Mouse (Mus musculus): ENCODE data around the gene Phldb1. TPM values are rescaled to one million over a fixed set of nuclear protein-coding genes. Genes with fewer than 3 reads are reported as not detected.
A peak's percentile ranks its signal among the peaks of the same experiment; 100 is the strongest.

Gene Phldb1
- polyA plus RNA-seq, 1 experiment from 2014 or later = 44.5 TPM

DNA sequence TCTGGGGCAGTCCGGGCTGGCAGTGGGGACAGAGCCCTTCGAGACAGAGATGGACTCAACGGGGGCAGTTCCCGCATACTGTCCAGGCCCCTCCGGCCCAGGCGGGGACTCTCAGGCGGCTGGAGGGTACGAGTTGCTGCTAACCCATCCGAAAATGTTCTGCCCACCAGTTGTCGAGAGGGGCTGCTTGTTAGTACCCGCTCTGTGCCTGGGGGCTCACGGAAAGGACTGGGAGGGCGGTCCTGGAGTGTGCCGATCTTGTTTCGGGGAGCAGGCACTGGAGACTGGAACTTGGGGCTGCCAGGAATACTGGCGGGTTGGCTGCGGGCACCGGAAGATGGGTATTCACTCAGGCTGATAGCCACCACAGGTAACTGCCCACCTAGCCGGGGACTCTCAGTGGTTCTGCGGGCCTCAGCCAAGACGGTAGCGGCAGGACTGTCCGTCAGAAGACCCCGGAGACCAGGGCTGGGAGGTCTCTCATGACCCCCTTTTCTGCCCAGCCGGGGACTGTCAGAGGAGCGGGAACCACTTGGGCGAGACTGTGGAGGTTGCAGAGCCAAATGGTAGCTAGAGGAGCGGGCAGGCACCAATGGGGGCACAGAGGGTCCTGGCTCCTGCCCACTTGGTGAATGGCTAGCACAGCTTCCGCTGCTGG lies 19.2 kb downstream of the Phldb1 start:
- no peak for ATAC-seq (ENCODE audit: low FRiP score)
- H3K27ac ChIP-seq = no peak overlapping the region
- H3K27me3 ChIP-seq = no peaks in the 10 kb centered on the region
- H3K9me3 ChIP-seq = no peaks in the 10 kb centered on the region
- peaks cover 43% of the 10 kb centered on the region for H3K4me1 ChIP-seq (replicated peaks)
- H3K36me3 ChIP-seq = peaks cover 74% of the 10 kb centered on the region
- H3K4me2 ChIP-seq = no peak overlapping the region
- 95% methylated on average over 29 of the region's 29 CpGs for WGBS
- H3K4me3 ChIP-seq = no peak overlapping the region
- H3K9ac ChIP-seq = no peak overlapping the region

DNA sequence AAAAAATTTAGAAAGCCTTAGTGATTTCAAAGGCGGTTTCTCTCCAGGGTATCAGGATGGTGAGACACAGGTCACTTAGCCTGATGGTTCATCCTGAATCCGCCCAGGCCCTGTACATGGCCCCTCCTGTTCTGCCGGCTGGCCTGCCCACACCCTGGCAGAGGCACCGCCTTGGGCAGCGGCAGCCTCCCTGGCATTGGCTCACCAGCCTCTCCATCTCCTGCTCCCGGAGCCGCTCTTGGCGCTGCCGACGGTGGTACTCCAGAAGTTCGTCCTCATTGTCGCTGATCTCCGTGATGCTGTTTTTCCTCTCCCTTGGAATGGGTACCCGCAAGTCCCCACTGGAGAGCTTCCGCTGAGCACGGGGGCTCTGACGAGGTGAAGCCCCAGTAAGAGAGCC lies 19.9 kb downstream of the Phldb1 start:
- H3K4me3 ChIP-seq = no peak overlapping the region
- H3K4me1 ChIP-seq (replicated peaks) = peaks cover 36% of the 10 kb centered on the region
- no peak overlapping the region for H3K9ac ChIP-seq
- no peaks in the 10 kb centered on the region for H3K27me3 ChIP-seq
- H3K4me2 ChIP-seq = no peak overlapping the region
- WGBS = 84% methylated on average over 17 of the region's 17 CpGs
- no peak overlapping the region for H3K27ac ChIP-seq
- H3K9me3 ChIP-seq = no peaks in the 10 kb centered on the region
- H3K36me3 ChIP-seq = peaks cover 81% of the 10 kb centered on the region
- ATAC-seq (ENCODE audit: low FRiP score) = no peak

DNA sequence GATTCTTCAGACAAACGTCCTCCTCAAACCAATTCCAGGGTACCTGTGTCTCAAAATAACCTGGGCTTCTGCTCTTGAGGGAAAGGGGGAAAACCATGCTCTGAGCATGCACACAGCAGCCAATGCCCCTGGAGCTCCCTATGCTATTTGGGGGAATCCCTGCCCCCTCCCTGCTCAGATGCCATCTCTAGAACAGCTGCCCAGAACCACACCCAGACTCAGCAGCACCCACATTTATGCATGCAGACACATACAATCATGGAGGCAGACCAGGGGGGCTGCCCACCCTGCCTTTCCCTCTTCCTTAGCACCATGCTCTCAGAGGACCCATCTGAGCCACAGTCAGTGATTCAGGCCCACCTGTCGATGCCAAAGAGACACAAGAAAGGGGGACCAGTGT lies 21.4 kb downstream of the Phldb1 start:
- peaks cover 30% of the 10 kb centered on the region for H3K4me1 ChIP-seq (replicated peaks)
- 85% methylated on average over 2 of the region's 2 CpGs for WGBS
- H3K4me3 ChIP-seq = no peak overlapping the region
- peaks cover 93% of the 10 kb centered on the region for H3K36me3 ChIP-seq
- H3K27ac ChIP-seq = no peak overlapping the region
- H3K4me2 ChIP-seq = no peak overlapping the region
- no peaks in the 10 kb centered on the region for H3K9me3 ChIP-seq
- H3K9ac ChIP-seq = peak overlapping the region; percentile 39; the same call in 1 of the 2 replicates
- ATAC-seq (ENCODE audit: low FRiP score) = no peak
- peaks cover 4% of the 10 kb centered on the region; the same call in 1 of the 2 replicates for H3K27me3 ChIP-seq

DNA sequence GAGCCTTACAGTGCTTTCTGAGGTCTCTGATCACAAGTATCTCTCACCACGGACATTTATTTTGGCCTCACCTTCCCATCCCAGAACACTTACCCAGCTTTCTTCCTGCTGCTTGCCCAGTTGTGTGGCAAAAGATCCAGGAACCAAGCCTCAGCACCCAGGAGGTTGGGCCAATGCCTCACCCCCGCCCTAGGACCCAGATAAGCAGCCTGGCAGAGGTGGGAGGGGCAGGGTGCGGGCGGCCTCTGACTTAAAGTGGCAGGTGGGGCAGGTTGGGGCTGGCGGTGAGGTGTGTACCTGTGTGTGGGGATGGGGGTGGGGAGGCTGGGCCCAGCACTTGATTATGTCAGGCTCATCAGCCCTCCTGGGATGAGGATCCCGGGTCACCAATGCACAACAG lies 21.9 kb downstream of the Phldb1 start:
- H3K4me1 ChIP-seq (replicated peaks) = peaks cover 30% of the 10 kb centered on the region
- no peak overlapping the region for H3K4me3 ChIP-seq
- H3K4me2 ChIP-seq = no peak overlapping the region
- H3K36me3 ChIP-seq = peaks cover 91% of the 10 kb centered on the region
- no peaks in the 10 kb centered on the region for H3K9me3 ChIP-seq
- H3K27ac ChIP-seq = no peak overlapping the region
- H3K27me3 ChIP-seq = peaks cover 4% of the 10 kb centered on the region; the same call in 1 of the 2 replicates
- ATAC-seq (ENCODE audit: low FRiP score) = no peak
- H3K9ac ChIP-seq = peak overlapping the region; percentile 39; the same call in 1 of the 2 replicates
- WGBS = 93% methylated on average over 6 of the region's 6 CpGs

DNA sequence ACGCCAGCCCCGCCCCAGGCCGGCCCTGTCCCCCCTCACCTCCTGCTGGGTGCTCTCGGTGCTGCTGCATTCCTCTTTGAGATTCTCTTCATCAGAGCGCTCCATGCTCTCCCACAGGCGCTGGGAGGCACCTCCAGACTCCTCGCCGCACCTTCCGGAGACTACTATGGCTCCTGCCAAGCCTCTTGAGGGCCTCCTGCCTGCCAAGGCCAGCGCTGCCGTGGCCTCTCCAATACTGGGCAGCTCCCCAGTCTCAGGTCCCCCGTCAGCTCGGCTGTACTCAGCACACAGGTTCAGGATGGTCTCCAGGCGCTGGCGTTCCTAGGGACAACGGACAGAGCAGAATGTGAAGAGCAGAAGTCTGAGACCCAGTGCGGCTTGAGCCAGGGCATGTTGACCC lies 23.4 kb downstream of the Phldb1 start:
- Histone ChIP-seq H3K4me3 (no peak overlapping the region), H3K4me1 (replicated peaks) (peaks cover 30% of the 10 kb centered on the region), H3K36me3 (peaks cover 89% of the 10 kb centered on the region), H3K4me2 (no peak overlapping the region), H3K27ac (no peak overlapping the region), H3K27me3 (peaks cover 4% of the 10 kb centered on the region; the same call in 1 of the 2 replicates), H3K9me3 (no peaks in the 10 kb centered on the region), H3K9ac (no peak overlapping the region)
- no peak for ATAC-seq (ENCODE audit: low FRiP score)
- WGBS = 75% methylated on average over 17 of the region's 17 CpGs

DNA sequence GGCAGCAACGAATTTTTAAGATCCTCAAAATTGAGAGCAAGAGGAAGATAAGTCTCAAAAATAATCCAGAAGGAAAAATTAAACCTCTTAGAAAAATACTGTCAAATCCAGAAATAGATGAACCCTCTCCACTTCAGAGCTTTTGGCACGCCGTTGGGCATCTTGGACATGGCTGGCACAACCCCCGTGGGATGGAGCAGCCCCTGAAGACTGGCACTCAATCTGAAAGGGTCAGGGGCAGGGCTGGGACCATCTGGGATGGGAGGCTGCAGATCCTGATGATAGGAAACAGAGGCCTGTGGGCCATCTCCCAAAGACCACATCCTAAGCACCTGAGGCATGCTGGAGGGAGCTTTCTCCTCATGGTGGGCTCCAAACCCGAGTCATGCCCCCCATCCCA lies 24.8 kb downstream of the Phldb1 start:
- Histone ChIP-seq H3K27me3 (peaks cover 4% of the 10 kb centered on the region; the same call in 1 of the 2 replicates), H3K9me3 (no peaks in the 10 kb centered on the region), H3K4me2 (no peak overlapping the region), H3K36me3 (peaks cover 89% of the 10 kb centered on the region), H3K9ac (0 out of 2 replicates have a peak overlapping the region, but pooled peaks have one; percentile 25), H3K4me1 (replicated peaks) (peaks cover 30% of the 10 kb centered on the region), H3K27ac (no peak overlapping the region), H3K4me3 (no peak overlapping the region)
- WGBS = 86% methylated on average over 5 of the region's 5 CpGs
- ATAC-seq (ENCODE audit: low FRiP score) = no peak

DNA sequence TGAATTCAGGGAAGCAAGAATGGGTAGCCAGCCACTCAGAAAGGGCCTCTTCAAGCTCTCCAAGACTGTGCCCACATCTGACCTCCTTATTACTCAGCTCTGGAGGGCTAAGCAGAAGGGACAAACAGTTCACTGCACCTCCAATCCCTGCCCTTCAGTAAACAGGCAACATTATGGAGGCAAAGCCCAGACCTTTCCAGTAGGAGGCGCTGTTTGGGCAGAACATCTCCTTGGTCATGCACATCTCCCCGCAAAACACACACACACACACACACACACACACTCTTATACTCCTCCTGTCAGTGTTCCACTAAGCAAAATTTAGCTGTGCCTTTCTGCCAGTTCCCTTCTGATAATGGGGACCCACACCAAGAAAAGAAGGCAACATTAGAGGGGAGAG lies 25.4 kb downstream of the Phldb1 start:
- Histone ChIP-seq H3K4me1 (replicated peaks) (peaks cover 30% of the 10 kb centered on the region), H3K4me2 (no peak overlapping the region), H3K27ac (no peak overlapping the region), H3K9ac (no peak overlapping the region), H3K9me3 (no peaks in the 10 kb centered on the region), H3K4me3 (no peak overlapping the region), H3K36me3 (peaks cover 89% of the 10 kb centered on the region), H3K27me3 (peaks cover 4% of the 10 kb centered on the region; the same call in 1 of the 2 replicates)
- ATAC-seq (ENCODE audit: low FRiP score) = no peak
- 39% methylated on average over 2 of the region's 2 CpGs for WGBS

DNA sequence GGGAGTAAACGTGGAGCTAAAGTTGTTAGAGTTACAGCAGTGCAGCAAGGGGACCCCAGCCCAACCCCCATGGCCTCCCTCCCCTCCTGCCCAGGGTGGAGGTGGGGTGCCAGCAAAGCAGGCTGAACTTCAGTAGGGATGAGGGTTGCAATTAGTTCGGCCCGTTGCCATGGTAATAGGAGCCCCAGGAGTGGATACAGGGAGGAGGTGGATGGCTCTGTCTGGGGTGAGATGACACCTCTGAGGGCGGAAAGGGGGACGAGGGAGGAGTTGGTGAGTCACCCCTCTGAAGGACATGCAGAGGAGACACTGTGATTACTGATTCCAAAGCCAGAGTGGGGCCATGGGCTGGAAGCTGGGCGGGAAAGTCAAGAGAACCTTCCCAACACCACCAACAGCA lies 26.1 kb downstream of the Phldb1 start:
- Histone ChIP-seq H3K9me3 (no peaks in the 10 kb centered on the region), H3K4me3 (peak overlapping the region; percentile 27; the same call in 1 of the 2 replicates), H3K4me1 (replicated peaks) (peaks cover 26% of the 10 kb centered on the region), H3K27ac (no peak overlapping the region; the same call in 1 of the 2 replicates), H3K27me3 (peaks cover 4% of the 10 kb centered on the region; the same call in 1 of the 2 replicates), H3K36me3 (peaks cover 89% of the 10 kb centered on the region), H3K9ac (peak overlapping the region; percentile 65; the same call in 1 of the 2 replicates), H3K4me2 (peak overlapping the region; percentile 55)
- no peak for ATAC-seq (ENCODE audit: low FRiP score)
- WGBS = 23% methylated on average over 6 of the region's 6 CpGs

- Histone ChIP-seq H3K9ac (peak overlapping the region; percentile 65), H3K9me3 (no peaks in the 10 kb centered on the region), H3K36me3 (peaks cover 90% of the 10 kb centered on the region), H3K4me3 (peak overlapping the region; percentile 27), H3K4me1 (replicated peaks) (peaks cover 23% of the 10 kb centered on the region), H3K27ac (no peak overlapping the region; the same call in 1 of the 2 replicates), H3K27me3 (peaks cover 4% of the 10 kb centered on the region; the same call in 1 of the 2 replicates), H3K4me2 (peak overlapping the region; percentile 55)
- 4% methylated on average over 24 of the region's 24 CpGs for WGBS
- peak; percentile 56 for ATAC-seq (ENCODE audit: low FRiP score)
Observed at GRCm38 (mm10) chr9:44708429-44708765, 26.6 kb downstream of the Phldb1 start.

DNA sequence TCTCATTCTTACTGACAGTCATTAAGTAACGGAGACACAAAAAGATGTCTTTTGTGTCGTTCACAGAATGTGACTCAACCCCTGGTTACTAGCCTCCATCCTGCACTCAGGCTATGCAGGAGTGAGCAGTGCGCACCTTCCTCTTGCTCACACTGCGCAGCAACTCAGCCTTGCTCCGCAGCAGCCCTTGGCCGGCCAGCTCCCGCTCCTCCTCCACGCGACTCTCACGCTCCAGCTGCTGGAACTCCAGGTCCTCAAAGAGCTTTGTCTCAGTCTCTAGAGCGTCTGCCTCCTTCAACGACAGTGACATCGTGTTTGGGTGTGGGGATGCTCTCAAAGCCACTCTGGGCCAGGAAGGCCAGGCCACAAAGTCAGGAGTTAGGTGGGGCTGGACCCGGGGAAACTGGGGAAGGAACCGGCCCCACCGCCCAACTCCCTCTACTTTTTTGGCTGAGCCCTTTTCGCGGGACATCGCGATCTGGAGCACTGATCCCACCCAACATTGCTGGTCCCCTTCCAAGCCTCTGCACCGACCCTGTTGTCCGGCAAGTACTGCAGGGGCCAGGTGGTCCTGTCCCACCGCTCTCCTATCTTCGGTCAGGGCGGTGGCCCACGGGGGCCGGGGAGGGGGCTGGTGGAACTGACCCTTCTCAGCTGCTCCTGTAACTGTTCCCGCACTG lies 27.1 kb downstream of the Phldb1 start:
- Histone ChIP-seq H3K4me1 (replicated peaks) (peaks cover 23% of the 10 kb centered on the region), H3K36me3 (peaks cover 90% of the 10 kb centered on the region), H3K4me2 (peak overlapping the region; percentile 55), H3K27me3 (peaks cover 4% of the 10 kb centered on the region; the same call in 1 of the 2 replicates), H3K27ac (no peak overlapping the region; the same call in 1 of the 2 replicates), H3K9ac (peak overlapping the region; percentile 65), H3K4me3 (peak overlapping the region; percentile 27), H3K9me3 (no peaks in the 10 kb centered on the region)
- peak; percentile 39 for ATAC-seq (ENCODE audit: low FRiP score)
- WGBS = 20% methylated on average over 28 of the region's 28 CpGs

DNA sequence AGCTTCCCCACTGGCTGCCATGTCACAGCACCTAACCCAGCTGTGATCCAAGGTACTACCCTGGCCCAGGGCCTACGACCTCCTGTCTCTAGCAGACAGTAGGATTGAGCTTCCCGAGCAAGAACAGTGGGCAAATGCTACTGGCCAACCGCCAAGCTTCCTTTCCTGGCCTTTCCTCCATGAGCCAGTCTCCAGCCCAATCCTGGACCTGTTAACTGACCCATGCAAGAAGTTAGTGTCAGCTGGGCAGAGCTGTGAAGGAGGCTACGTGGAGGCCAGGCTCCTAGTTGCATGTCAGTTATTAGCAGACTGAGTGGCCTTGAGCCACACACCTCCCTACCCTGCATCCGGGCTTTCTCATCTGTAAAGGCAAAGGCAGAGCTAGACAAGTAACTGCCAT lies 35.3 kb downstream of the Phldb1 start:
- peaks cover 99% of the 10 kb centered on the region for H3K36me3 ChIP-seq
- ATAC-seq (ENCODE audit: low FRiP score) = no peak
- H3K27me3 ChIP-seq = no peaks in the 10 kb centered on the region
- no peak overlapping the region for H3K4me3 ChIP-seq
- no peak overlapping the region for H3K27ac ChIP-seq
- H3K4me2 ChIP-seq = no peak overlapping the region
- H3K4me1 ChIP-seq (replicated peaks) = no peaks in the 10 kb centered on the region
- H3K9ac ChIP-seq = no peak overlapping the region; the same call in 1 of the 2 replicates
- H3K9me3 ChIP-seq = no peaks in the 10 kb centered on the region
- 87% methylated on average over 5 of the region's 5 CpGs for WGBS

DNA sequence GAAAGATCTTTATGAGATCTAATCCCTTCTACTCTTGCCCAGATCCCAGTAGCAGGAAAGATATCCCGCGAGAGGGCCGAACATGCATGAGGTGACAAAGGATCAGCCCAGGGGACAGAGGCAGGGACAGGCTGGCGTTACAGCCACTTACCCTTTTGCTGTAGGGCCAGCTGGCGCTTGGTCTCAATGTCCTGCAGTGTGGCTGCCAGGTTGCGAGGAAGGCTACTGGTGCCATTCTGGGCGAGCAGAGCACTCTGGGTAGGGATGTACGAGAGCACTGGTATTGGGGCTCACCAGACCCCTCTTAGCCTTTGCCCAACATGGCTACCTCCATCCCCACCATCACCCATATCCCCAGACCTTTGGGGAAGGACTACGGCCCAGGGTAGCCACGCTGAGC lies 35.8 kb downstream of the Phldb1 start:
- Histone ChIP-seq H3K36me3 (peaks cover 100% of the 10 kb centered on the region), H3K27ac (no peak overlapping the region), H3K9me3 (no peaks in the 10 kb centered on the region), H3K4me3 (no peak overlapping the region), H3K27me3 (no peaks in the 10 kb centered on the region), H3K4me2 (no peak overlapping the region), H3K4me1 (replicated peaks) (no peaks in the 10 kb centered on the region), H3K9ac (peak overlapping the region; percentile 13; the same call in 1 of the 2 replicates)
- no peak for ATAC-seq (ENCODE audit: low FRiP score)
- WGBS = 92% methylated on average over 10 of the region's 10 CpGs
